Mouse (Mus musculus) CD4-positive, CD25-positive, alpha-beta regulatory T cell, adult 4 months (primary cell): Measurements from ENCODE around the gene Cenpu. TPM values are rescaled to one million over a fixed set of nuclear protein-coding genes. Genes with fewer than 3 reads are reported as not detected.

Experiments used
- ATAC-seq: one replicate; pipeline ENCODE4 v1.8.0; 2017
- polyA plus RNA-seq, 2 experiments: library from polyadenylated mRNA; unstranded; fragments of 100-300 nt; shearing (Covaris generic); gene quantifications; one replicate each; pipeline ENCODE4 v1.2.1; 2017

Cenpu gene
- 1 to 10 TPM; 6.1 to 8.2 TPM for polyA plus RNA-seq

DNA sequence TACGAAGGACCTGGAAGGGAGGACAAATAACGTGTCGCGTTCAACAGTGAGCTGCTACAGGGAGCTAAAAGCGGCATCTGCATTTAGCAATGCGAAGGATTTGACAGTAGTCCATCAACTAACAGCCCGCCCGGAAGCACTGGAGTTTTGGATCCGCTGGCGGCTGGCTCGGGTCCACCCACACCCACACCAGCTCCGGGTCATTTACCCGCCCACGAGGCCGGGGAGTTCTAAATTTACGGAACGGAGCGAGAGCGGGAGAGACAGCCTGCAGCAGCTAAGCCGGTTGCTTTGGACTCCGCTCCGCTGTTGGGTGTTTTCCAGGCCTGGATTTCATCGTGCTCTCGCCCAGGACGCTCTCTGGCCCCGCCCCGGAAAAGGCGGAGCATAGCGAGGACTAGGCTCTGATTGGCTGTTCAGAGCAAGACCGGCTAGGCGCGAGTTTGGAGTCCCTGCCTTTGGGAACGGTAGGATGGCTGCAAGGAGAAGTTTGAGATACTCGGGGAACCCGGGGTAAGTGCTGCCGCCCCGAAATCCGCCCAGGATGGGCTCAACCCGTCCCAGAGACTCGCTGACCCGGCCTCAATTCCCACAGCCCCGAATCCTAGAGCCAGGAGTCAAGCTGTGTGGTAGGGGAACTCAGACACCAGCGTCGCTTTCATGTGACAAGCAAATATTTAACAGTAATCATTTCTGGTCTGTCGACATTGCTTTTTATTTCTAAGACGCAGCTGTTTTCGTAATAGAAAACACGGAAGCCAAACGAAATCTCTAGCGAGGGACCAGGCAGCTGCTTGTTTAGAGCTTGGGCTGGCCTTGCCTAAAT is at the start of gene Cenpu:
Cenpu (plus strand) TSS at position 414 of the 826 bp plus-strand sequence.
- ATAC-seq = peak; percentile 94

DNA sequence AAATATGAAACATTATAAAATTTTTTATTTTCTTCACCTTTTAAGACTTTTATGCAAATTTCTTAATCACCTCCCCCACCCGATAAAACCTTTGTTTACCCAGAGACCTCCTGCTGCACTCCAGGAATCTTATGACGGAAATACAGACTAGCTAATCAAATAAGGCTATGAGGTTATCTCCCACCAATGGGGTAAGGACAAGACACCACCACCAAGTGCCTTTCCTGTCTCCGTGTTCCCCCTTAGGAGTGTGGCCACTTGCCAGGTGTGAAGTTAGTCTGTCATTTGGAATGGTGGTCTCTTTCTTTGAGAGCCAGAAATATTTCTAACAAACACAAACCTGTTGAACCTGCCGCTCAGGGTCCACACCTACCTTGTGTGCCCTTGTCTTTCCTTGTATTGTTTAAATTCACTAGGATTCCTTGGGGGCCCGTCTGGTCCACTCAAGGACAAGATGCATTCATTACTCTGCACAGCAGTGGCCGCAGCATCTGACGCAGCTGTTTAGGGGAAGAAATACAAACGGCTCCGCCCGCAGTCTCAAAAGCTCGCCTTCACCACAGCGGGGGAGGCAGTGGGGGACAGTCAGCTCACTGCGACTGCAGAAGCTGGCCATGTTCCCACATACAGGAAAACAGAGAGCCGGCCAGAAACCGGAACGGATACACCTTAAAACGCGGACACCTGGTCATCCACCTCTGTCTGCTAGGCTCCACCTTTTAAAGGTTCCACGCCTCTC is 49.3 kb upstream of the Cenpu start:
- no peak for ATAC-seq

DNA sequence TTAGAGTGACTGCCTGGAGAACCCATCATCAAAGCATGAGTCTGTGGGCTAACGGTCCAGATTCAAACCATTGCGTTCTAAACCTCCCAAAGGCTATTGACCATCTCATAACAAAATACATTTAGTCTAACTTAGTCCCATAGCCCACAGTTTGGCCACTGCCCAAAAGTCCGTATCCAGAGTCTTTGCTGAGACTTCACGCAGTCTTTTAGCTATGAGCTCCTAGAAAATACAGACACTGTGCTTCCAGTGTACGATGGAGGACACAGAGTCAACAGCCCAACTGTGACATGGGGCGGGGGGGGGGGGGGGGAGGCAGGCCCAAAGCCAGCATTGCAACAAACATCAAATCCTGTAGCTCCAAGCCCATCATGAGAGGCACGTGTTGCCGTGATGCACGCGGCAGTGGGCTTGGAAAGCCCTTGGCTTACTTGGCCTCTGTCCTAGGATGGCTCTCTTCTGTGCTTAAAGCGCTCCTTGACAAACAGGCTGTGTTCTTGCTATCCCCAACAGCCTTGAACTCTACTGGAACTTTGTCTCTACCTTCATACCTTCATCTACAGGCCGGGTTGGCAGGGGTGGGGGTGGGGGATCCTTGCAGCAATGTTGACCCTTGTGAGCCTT is 48.6 kb upstream of the Cenpu start:
- no peak for ATAC-seq

DNA sequence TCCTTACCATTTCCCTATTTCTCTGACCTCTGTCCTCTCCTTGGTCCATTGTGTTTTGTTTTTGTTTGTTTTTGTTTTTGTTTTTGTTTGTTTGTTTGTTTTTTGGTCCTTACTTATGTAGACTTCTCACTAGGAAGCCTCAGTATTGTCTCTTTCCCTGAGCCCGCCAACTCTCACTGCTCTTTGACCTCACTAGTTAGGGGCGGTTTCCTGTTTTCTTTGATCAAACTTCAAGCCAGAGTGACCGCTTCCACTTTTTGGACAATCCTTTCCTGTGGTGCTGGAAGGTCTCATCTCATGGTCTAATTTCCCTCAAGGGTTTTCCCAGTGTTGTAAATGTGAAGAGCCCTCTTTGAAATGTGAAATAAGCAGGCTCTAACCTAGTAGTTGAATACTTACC is 47.6 kb upstream of the Cenpu start:
- no peak for ATAC-seq

DNA sequence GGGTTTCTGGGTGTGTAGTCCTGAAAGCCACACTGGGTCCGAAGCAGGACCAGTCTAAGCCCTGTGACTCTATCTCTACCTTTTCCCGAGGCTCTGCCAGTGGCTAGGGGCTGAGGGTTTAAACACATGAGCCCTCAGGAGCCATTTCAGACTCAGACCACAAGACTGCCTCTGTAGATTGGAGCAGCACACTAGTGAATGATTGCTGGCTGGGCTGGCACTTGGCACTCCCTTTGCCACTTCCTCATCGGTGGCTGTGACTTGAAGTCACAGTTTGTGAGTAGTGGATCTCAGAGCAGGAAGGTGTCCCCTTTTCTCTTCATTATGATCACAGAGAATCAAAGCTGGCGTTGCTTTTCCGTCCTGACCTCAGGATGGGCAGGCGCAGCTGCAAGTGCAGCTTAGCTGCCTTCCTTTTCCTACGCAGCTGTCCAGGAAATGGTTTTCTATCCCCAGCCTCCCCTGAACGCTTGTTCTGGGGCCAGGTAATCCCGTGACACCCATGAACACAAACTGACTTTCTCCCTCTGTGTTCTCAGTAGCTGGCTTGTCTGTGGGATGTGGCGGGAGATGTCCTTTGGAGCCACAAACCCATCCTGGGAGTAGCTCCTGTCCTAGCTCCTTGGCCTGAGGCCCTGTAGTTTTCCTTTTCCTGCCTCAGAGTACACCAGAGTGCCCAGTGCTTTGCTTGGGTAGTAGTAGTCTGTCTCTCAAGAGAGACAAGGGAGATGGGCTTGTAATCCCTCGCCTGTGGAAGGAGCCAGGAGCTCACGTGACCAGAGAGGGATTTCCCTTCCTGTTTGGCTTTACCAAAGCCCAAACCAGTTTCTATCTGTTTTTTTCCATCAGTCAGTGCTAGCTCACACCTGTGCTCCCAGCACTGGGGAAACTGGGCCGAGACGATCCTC is 43.1 kb upstream of the Cenpu start:
- ATAC-seq = no peak

DNA sequence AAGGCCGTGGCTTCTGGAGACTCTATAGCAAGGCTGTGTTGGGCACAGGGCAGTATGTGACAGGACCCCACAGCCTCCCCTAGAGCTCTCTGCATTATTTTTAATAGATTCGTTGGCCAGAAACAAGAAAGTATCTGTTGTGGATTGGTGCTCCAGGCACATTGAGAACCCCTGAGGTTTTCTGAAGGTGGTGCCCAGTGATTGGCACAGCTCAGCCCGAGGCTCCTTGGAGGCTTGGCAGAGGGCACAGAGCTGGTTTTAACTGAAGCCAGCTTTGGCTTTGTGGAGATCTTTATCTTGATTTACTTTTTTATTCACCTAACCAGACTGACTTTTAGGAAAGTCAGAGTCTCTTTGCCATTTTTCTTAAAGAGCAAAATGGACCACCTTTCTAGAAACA is 42.4 kb upstream of the Cenpu start:
- ATAC-seq = no peak

DNA sequence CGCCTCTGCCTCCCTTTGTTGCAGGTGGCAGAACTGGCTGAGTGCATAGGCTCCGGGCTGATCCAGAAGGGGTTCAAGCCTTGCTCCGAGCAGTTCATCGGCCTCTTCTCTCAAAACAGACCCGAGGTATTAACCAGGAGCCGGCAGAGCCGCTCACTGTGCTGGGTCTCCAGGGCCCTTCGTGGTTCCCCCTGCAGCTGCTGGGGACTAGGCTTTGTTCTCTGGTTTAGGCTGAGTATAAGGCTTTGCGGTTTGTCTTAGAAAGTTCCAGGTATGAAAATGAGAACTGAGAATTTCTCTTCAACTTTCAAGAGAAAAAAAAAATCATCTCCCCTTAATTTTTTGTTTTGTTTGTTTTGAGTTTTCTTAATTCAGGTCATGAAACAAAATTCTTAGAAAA is 40.5 kb upstream of the Cenpu start:
- no peak for ATAC-seq

DNA sequence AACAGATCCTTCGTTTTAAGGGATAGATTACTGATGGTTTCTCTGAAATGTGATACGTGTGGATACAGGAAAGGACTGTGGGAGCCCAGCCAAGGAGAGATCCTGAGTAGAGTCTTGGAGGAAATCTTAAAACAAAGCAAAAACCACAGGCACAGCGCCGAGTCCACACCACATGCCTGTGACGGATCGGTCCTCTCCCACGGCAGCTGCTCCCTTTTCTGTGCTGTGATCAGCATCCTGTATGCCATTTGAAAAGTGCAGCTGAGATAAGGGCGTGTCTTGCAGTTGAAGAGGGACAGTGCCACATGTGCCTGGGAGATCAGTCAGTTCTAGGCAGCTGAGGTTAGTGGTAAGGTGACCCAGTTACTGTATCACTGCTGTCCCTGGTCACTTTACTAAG is 39.3 kb upstream of the Cenpu start:
- peak; percentile 43 for ATAC-seq

DNA sequence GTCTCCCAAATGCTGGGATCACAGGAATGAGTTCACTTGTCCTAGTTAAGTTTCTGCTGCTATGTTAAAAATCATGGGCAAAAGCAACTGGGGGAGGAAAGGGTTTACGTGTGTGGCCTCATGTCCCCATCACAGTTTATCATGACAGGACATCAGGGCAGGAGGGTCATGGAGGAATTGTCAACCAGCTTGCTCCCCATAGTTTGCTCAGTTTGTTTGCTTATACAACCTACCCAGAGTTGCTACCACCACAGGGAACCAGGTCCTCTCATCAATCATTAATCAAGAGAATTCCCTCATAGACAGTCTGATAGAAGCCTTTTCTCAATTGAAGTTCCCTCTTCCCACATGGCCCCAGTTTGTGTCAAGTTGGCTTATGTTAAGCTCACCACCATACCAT is 37.8 kb upstream of the Cenpu start:
- ATAC-seq = no peak

DNA sequence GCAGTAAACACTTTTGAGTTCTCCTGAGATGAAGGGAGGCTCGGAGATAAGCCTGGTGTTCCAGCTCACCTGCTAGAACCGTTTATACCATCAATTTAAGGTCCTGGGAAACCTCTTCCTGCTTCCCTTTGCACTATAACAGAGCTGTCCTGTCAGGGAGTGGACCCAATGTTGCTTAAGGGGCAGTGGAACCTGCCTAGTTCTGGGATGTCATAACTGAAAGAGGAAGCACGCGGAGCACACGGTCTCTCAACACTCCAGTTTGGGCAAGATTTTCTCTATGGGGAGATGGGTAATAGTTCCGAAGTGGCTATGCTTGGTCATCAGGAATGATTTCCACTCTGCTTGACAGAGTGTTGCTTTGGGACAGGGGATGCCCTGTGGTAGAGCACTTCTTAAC is 31.2 kb upstream of the Cenpu start:
- no peak for ATAC-seq

DNA sequence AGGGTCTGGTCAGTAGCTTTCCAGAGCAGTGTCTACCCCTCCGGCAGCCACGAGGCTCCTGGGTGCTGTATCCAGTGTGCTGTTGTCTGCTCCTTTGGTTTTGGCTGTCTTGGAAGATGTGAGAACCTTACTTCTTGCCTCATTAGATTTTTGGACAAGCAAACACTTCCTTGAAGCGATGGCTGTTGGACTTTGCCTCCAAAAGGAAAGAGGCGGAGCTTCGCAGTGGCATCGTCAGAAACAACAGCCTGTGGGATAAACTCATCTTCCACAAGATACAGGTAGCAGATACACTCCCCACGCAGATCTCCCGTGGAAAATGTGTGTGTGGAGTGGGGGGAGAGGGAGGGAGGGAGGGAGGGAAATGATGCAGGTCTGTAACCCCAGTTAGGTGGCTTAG is 25.7 kb upstream of the Cenpu start:
- no peak for ATAC-seq

DNA sequence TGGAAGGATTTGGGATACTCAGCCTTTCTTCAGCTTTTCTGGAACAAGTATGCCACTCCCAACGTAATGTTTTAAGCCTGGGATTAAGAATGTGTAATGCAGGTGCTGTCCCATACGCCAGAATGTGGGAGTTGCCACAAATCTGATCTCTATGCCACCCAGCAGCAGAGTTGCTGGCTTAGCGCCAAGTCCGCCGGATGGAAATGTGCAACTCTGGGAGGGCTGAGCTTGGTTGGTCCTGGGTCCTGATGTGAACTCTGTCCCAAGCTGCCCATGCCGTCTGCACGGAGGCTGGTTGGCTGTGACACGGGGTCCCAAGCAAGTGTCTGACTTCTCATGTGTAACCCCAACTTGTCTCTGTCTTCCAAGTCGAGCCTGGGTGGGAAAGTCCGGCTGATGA is 25.0 kb upstream of the Cenpu start:
- no peak for ATAC-seq

DNA sequence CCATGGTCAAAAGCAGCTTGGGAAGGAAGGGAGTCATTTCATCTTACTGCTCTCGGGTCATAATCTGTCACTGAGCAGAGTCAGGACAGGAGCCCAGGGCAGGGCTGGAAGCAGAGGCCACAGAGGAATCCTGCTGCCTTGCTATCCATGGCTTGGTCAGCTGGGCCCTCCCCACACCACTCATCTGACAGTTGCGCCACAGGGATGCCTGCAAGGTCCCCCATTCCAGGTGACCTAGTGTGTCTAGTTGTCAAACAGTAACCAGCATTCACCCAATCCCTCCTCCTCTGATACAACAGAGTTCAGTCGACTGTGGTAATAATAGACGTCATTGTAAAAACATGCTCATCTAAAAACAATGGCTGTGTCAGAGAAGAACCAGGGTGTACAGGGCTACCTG is 22.3 kb upstream of the Cenpu start:
- no peak for ATAC-seq

DNA sequence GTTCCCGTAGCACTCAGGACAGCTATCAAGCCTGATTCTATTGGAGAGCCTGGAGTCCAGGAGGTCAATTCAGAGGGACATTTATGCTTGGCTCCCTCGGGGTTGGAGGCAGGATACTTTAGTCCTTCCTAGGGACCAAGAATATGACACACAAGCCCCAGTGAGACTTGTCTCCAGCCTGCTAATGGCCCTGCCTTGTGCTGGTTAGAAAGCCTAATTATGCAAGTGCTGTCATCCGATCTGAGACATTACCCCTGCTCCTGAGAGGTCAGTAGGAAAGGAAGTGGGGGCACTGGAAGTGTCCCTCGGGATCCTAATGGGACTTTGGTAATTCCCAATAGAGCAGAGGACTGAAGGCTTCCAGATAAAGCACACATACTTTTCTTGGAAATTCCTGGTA is 21.3 kb upstream of the Cenpu start:
- no peak for ATAC-seq

DNA sequence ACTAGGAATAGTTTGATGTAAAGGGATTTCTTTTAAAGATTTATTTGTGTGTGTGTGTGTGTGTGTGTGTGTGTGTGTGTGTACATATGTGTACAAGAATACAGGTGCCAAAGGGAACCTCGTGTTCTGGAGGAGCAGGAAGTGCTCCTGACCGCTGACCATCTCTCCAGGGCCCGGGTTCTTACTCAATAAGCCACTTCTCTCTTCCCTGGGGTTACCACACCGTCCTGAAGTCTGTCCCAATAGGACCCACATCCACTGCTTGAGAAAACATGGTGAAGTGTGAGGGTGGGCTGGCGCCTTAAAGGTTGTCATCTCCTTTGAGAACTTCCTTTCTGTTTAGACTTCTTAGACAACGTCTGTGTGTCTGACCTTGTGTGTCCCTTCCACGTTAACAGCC is 17.9 kb upstream of the Cenpu start:
- no peak for ATAC-seq

DNA sequence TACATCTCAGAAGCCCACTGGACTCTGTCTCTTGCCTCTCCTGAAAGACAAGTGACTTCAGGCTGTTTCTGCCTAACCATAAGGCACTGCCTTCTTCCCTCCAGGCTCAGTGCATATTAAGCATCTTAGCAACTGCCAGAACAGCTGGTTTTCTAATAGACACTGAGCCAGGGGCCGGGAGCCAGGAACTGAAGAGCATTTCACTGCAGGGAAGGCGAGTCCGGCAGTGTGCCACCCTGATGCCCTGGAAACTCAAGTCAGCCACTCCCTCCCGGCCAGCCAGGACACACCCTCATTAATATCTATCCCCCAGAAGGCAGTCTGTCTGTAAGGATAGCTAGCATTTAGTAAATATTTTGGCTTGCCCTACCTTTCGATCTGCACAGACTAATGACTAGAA is 12.1 kb upstream of the Cenpu start:
- no peak for ATAC-seq

DNA sequence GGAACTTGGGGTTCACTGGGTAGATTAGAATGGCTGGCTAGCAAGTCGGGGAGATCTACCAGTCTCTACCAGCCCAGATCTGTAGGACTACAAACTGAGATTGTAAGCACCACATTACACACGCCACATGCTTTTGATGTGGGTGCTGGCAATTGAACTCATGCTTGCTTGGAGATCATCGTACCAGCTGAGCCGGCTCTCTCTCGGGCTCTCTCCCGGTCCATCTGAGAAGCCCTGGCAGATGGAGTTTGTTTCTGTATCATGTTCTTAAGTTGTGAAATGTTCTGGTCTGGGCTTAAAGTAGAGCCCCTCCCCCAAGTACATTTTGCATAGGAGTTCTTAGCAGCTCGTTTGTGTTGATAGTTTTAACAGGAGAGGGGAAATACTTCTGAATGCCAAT is 8.6 kb upstream of the Cenpu start:
- no peak for ATAC-seq

DNA sequence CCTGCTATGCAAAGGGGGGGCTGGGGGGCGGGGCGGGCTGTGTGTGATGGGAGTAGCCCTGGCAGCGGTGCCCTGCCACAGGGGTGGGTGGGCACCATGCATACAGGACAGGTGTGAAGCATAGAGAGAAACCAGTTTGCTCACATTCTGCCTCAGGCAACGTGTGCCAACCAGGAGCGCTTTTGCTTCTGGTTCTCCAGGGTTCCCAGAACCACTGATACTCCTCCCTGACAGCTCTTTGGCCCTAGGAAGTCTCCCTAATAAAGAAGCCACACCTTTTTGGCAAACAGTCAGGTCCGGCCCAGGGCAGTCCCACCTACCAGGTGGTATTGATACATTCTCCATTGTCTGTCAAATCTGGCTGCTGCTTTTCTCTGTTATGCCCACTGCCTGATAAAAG is 8.2 kb upstream of the Cenpu start:
- ATAC-seq = no peak

DNA sequence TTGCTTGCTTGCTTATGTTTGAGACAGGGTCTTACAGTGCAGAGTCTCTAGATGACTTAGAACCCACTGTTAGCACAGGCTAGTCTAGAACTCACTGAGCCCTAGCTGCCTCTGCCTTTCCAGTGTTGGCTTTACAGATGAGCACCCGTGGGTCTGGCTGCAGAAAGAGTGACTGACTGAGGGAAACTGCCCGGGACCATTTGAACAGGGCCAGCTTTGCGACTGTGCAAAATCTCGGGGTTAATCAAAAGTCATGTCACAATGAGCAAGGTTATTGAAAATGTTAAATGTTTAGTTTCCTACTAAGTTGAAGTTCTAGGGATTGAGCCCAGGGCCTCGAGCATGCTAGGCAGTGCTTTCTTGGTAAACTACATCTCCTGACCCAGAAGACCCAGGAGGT is 6.0 kb upstream of the Cenpu start:
- ATAC-seq = no peak

DNA sequence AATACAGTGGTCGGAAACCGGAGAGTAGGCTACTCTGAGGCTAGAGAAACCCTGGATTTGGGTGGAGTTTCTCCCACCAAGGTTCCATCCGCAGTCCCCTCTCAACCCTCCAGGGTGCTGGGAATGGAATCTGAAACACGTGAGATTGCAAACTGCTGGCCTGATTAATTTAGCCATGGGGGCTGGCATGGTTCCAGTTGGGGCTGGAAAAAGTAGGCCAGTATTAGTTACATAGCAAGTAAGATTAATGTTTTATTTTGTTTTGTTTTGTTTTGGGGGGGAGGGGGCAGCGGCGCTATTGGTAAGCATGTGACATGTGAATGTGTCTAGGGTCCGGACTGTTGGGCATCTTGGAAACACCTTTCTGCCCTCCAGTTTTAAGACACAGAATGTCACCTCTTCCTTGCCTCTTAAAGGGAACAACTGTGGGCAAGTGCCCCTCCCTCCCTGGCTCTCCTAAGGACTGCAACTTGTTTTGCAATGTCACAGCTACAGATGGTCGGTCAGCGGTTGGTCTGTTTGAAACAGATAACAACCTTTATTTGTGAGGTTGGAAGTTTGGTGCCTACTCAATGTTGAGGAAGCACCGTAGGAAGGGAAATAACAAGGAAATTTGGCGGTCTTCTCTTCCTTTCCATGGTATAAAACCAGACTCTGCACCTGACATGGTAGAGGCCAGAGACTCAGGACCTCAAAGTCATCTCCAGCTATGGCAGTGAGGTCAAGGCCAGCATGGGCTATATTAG is 5.2 kb upstream of the Cenpu start:
- ATAC-seq = no peak

DNA sequence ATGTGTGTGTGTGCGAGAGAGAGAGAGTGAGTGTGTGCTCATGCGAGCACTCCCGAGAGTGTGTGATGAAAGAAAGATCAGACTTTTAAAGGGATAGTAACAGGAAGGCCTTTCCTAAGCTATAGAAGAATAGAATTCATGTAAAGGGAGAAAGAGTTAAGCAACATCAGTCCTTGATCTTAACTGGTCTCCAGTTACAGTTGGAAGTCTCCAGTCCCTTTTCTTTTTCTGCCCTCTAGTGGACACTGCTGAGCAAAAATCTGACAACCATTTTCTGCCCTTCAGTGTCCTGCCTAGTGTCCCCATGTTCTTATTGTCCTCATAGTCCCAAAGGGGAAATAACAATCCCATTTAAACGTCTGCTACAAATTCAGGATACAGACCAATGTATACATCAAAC is 4.6 kb upstream of the Cenpu start:
- no peak for ATAC-seq

DNA sequence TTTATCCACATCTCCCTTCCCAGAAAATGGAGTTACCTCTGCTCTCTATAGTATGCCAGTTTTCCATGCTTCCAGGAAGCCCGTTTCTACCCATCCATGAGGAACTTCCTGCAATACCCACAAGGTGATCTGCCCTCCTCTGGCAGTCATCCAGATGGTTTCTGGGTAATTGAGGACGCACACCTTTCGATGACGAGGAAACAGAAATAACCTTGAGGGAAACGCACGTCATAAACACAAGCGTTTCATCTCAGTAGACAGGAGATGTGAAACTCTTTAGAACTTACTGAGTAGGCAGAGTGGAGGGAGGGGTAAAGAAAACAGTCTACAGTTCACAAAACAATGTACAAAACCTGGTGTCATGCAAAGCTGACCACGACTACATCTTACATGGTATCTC is 1.8 kb upstream of the Cenpu start:
- peak; percentile 44 for ATAC-seq
